ENCODE assay signal across 7 mouse cellular contexts in the genomic region with DNA sequence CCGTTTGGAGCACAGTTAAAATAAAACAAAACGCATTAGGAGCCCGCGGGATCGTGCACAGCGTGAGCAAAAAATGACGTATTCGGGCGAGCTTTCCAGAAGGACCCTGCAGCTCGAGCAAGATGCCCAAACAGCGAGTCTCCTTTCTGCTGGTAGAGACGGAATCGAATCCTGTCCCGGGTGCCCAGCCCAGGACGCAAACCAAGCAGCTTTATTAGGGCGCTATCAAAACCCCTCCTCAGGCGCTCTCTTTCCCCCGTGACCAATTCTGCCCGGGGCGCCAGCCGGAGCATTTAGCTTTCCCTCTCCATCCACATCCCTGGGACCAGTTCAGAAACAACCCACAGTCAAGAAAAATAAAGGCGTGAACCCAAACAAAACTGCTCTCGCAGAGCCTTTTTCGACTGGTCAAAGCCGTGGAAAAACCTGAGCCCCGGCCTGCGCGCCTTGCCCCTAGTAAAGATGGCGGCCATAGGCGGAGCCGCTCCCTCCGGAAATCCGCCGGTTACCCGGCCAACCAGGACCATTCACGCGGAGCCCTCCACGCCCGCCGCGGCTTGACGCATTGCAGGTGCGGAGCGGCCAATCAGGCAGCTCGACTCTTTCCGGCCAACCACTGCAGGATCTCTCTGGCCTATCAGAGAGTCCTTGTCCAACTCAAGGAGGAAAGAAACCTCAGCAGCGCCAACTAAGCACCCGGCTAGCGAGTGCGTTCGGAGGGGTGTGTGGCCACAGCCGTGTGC. TPM values are rescaled to one million over a fixed set of nuclear protein-coding genes. Genes with fewer than 3 reads are reported as not detected.
DNase-seq lines count a peak whose midpoint lies in the region; ATAC-seq lines count a peak whose summit lies in the region.

No protein-coding gene starts in this region.

- peak overlapping the region; percentile 94 for H3K4me2 ChIP-seq in intestine, embryonic 14.5 days (ENCODE audit: low read length)

- peak overlapping the region; percentile 100 for H3K27ac ChIP-seq in intestine, embryonic 14.5 days (ENCODE audit: low read depth)
- peak overlapping the region; percentile 97 for H3K27ac ChIP-seq in midbrain, embryonic 10.5 days (replicated peaks)

- peak overlapping the region; percentile 96 for H3K9ac ChIP-seq in intestine, embryonic 14.5 days (ENCODE audit: low read length)

- no peaks in the 10 kb centered on the region for H3K9me3 ChIP-seq in intestine, embryonic 14.5 days (ENCODE audit: control insufficient read depth, low read length)
- H3K9me3 ChIP-seq in midbrain, embryonic 10.5 days (replicated peaks) = 0 out of 2 replicates have a peak, but pooled peaks cover 4% of the 10 kb centered on the region

- H3K4me3 ChIP-seq in intestine, embryonic 14.5 days (ENCODE audit: low read depth, low read length) = peak overlapping the region; percentile 71
- H3K4me3 ChIP-seq in midbrain, embryonic 10.5 days = peak overlapping the region; percentile 72

- no peaks in the 10 kb centered on the region for H3K27me3 ChIP-seq in intestine, embryonic 14.5 days (replicated peaks; ENCODE audit: control insufficient read depth, insufficient read depth, low read length)
- H3K27me3 ChIP-seq in midbrain, embryonic 10.5 days (ENCODE audit: low read depth, poor library complexity, severe bottlenecking) = no peaks in the 10 kb centered on the region

- H3K36me3 ChIP-seq in intestine, embryonic 14.5 days (ENCODE audit: control insufficient read depth, insufficient read depth, low read length) = no peaks in the 10 kb centered on the region
- H3K36me3 ChIP-seq in midbrain, embryonic 10.5 days = no peaks in the 10 kb centered on the region

- peak; percentile 99 for ATAC-seq in intestine, embryonic 14.5 days (replicated peaks; ENCODE audit: low FRiP score, low TSS enrichment, low read depth)

- intact Hi-C loops in left cerebral cortex, postnatal 25 days (cut with DNase I) = loop anchor here (1.0 to 5.0 kb wide), 2 partner anchors 12 to 385 kb away; a partner anchor contains a TSS

- DNase-seq in adrenal gland, adult 18-20 months (ENCODE audit: low spot score in 2 of 2) = peak; percentile 96 to 97
- DNase-seq in embryo, embryonic 11 days = peak; percentile 100
- peak; percentile 99 for DNase-seq in gastrocnemius, postnatal 25 days
- DNase-seq in intestine, embryonic 14.5 days (ENCODE audit: low spot score) = peak; percentile 98
- peak; percentile 99 to 100 for DNase-seq in left cerebral cortex, postnatal 25 days (ENCODE audit: low spot score in 2 of 2)
- DNase-seq in midbrain, embryonic 10.5 days (ENCODE audit: low spot score) = peak; percentile 99
- DNase-seq in right cerebral cortex, postnatal 4 days = peak; percentile 97

- peaks cover 11% of the 10 kb centered on the region; the same call in 1 of the 2 replicates for H3K4me1 ChIP-seq in intestine, embryonic 14.5 days (replicated peaks; ENCODE audit: control insufficient read depth, insufficient read depth, low read length)
- peaks cover 28% of the 10 kb centered on the region for H3K4me1 ChIP-seq in midbrain, embryonic 10.5 days

- WGBS in intestine, embryonic 14.5 days = under 1% methylated on average over 52 of the region's 52 CpGs
- under 1% methylated on average over 52 of the region's 52 CpGs for WGBS in midbrain, embryonic 10.5 days

RNA-seq across cellular contexts. Expression of a gene that starts 12.1 kb away (rescaled TPM):
- 100 to 1,000 TPM; 397 to 428 TPM for total RNA-seq in adrenal gland, adult 18-20 months (2021)
- 100 to 1,000 TPM; 351 to 515 TPM for total RNA-seq in gastrocnemius, postnatal 25 days (2021)
- 1,929 and 1,989 TPM in 2 replicates for polyA plus RNA-seq in intestine, embryonic 14.5 days (2014; fragmentation: Nextera tagmentation; extraction: Ambion mirVana)
- 1,000 to 10,000 TPM; 2,231 to 2,341 TPM for total RNA-seq in left cerebral cortex, postnatal 25 days (2021)
- polyA plus RNA-seq in midbrain, embryonic 10.5 days (2016; fragmentation: Nextera tagmentation; extraction: Ambion mirVana) = 1,473 and 1,491 TPM in 2 replicates

RNA-seq across cellular contexts. Expression of a gene that starts 27.7 kb away (rescaled TPM):
- 10 to 100 TPM in 1 of 2 experiments, 1 to 10 TPM in 1; 8.9 to 14.8 TPM for total RNA-seq in adrenal gland, adult 18-20 months (2021)
- total RNA-seq in gastrocnemius, postnatal 25 days (2021) = 1 to 10 TPM; 5.7 to 6.5 TPM
- 13.7 and 14.4 TPM in 2 replicates for polyA plus RNA-seq in intestine, embryonic 14.5 days (2014; fragmentation: Nextera tagmentation; extraction: Ambion mirVana)
- 10 to 100 TPM; 19.2 to 19.6 TPM for total RNA-seq in left cerebral cortex, postnatal 25 days (2021)
- polyA plus RNA-seq in midbrain, embryonic 10.5 days (2016; fragmentation: Nextera tagmentation; extraction: Ambion mirVana) = 14.1 and 15.1 TPM in 2 replicates

Comparison
In these comparisons a context has a peak if more than half of its experiments do, and no peak if none do; other contexts are left out.
1. Peak in every context shown above with its lines: DNase-seq, ATAC-seq, H3K4me3 ChIP-seq and H3K27ac ChIP-seq.
2. RNA of a gene that starts 12.1 kb away (total RNA-seq): 2,231 to 2,341 TPM in left cerebral cortex, postnatal 25 days; 351 to 515 TPM in gastrocnemius, postnatal 25 days and 397 to 428 TPM in adrenal gland, adult 18-20 months; every median in the first group is over 4 times any median in the second.